Mouse (Mus musculus): Measurements from ENCODE around the gene Eng.

Gene Eng

GRCm38 (mm10) chr2:32712108-32712551 is 65.7 kb downstream of the Eng start:
- peak; percentile 78 to 88 for DNase-seq

- peak; percentile 95 to 98 for DNase-seq
Observed at GRCm38 (mm10) chr2:32712586-32712933, 66.2 kb downstream of the Eng start.

DNA sequence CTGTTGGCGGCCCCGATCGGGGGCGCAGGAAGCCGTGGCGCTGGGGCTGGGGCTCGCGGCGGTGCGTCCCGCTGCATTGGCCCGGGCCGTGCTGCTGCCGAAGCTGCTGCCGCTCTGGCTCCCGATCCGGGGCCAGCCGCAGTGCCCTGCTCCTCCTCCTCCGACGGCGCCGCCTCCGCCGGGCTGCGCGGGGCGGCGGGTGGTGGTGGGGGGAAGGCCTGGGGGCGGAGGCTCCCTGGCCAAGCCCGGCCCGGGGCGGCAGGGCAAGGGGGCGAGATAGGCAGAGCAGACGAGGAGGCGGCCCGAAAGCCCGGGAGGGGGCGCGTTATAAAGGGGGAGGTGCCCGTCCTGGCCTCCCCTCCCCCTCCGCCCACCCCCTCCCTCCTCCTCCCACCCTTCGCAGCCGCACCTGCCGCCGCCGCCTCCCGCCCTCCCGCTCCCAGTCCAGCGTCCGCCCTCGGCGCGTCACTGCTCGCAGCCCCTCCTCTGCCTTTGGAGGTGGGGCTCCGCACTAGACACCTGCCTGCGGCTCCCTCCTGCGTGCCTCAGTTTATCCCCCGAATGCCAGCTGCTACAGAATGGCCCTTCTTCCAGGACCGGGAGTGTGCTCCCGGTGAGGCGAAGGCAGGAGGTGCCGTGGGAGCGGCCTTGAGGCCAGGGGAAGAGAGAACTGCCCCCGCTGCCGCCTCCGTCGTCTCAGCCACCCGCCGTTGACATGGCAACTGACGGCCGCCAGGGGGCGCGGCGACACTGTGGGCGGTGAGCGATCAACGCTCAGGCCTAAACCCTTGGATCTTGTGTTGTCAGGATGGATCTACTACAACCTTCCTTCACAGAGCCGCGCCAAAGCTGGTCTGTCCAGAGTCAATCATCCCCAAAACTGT is 66.8 kb downstream of the Eng start, which contains the start of gene Cdk9:
TSS of gene Cdk9 (minus strand) at position 143 of the 884 bp plus-strand sequence.
- DNase-seq, result peak; percentile 94 to 96

DNA sequence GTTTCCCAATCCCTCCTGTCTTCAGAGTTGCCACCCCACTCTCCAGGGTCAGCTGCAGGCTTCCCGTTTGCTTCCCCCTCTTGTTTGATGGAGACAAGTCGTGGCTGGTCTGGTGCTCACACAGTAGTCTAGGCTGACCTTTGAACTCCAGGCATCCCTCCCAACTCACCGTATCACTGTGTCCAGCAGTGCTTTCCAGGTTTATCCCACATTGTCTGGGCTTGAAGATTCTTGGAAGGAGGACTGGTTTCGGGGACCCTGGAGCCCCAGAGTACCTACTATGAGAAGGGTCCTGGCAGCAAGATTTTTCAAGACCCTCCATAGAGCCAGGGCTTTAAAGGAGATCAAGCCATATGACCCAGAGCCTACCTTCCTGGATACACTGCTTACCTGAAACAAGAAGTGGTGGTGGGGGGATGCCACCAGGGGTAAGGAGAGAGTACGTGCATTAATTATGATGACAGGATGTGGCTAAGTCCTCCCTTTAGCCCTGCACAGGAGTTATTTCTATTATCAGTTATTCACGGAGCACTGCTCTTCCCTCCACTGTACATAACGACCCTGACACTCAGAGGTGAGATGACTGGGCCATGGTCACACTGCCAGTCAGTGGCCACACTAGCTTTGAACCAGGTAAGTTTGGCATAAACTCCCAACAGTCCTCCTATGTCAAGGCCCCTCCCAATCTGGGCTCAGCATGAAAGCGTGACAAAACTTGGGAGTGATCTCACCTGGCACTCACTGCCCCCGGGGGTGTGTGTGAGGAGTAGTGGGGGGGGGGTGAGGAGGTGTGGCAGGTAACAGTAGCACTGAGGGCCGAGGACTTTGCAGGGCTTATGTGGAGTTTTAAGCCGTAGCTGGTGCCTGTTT is 68.0 kb downstream of the Eng start:
- no peak for DNase-seq

DNA sequence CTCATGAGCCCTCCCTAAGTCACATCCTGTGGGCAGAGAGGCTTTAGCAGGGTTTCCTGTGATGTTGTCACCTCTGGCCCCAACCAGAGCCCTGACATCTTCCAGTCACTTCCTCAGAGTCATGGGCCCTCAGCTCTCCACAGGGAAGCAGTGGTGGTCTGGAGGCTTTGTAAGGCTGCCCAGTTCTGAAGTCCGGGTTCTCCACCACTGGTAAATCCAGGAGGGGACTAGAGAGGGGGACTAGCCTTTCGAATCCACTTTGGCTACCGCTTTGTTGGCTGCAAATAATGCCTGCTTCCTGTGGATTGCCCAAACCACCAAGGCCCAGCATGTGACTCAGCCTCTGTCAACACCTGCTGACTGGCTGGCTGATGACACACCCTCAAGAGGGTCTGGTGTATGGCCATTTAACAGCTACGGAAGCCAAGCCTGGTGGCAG is 68.6 kb downstream of the Eng start:
- peak in 1 of 2 experiments; percentile 53 for DNase-seq

DNA sequence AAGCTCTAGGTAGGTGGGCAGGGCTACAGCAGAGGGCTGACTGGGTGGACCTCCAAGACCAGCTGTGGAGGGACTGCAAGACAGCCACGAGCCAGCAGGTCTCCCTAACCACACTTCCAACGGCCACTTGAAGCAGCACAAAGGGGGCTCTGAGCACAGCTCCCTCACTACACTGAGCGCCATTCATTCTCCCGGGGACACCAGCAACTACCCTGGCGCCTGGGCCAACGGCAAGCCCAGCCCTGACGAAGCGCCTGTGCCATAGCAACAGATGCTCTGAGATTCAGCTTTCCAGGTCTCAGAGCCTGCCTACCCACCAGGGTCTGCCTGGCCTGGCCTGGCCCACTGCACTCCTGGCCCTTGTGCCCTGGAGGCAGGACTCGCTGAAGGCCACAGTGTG is 72.4 kb downstream of the Eng start:
- no peak for DNase-seq

DNA sequence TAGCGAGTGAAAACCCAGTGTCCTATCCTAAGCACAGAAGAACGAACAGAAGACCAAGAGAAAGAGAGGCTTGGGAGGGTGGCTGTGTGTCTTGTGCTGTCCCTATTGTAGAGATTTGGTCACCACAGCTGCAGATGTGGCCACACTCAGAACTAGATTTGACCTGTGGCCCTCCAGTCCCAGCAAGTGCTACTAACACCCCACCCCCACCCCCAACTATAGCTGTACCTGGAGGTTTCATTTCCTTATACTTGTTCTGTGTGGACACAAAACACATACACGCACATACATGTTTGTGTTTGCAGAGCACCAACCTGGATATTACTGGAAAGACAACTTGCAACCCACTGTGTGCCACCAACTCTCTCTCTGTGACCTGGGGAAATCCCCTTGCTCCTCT is 73.7 kb downstream of the Eng start:
- no peak for DNase-seq

- peak; percentile 74 to 79 for DNase-seq
Observed at GRCm38 (mm10) chr2:32720681-32721229, 74.4 kb downstream of the Eng start, which contains the start of gene Sh2d3c. Gene Sh2d3c, plus strand, starts transcription at chr2:32721055.

GRCm38 (mm10) chr2:32722046-32722445 is 75.7 kb downstream of the Eng start:
- no peak for DNase-seq

DNA sequence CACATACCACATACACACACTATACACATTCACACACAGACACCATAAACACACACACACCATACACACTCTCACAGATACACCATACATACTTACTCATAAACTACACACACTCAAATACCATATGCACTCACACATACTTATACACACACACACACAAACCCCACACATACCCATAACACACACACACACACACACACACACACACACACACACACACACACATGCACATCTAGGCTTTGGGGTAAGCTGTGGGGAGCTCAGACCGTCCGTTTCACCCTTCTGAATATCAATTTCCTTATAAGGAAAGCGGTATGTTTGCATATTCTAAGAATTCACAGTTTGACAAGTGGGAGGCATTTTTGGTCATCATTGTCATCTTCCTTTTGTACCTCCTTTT is 76.2 kb downstream of the Eng start:
- no peak for DNase-seq

- no peak for DNase-seq
Observed at GRCm38 (mm10) chr2:32724149-32724548, 77.8 kb downstream of the Eng start.

DNA sequence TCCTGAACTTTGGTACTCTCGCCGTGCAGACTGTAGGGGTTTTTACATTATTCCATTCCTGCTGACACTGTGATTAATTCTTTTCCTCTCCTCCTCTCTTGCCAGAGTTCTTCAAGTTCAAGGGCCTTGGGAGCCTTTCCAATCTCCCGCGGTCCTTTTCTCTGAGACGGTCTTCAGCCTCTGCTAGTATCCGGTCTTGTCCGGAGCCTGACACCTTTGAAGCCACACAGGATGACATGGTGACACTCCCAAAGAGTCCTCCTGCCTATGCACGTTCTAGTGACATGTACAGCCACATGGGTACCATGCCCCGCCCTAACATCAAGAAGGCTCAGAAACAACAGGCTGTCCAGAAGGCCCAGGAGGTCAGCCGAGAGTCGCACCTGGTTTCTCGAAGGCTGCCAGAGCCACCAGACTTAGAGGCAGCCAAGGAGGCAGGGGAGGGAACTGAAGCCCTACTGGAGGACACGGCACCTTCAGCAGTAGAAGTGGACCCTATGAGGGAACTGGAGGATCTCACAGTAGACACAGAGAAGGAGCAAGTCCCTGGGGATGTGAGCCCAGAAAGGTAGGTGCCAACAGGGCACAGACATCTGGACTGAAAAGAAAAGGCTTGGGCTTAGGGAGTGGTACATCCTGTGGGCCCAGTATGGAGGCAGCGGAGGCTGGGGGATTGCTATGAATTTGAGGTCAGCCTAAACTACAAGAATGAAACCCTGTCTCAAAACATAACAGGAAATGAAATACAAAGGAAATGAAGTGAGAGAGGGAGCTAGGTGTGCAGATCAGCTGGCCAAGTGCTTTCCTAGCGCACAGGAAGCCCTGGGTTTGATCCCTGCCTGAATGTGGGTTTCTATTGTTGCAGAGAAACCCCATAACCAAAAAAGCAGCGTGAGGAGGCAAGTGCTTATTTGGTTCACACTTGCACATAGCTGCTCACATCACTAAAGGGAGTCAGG is 78.7 kb downstream of the Eng start:
- DNase-seq, result peak; percentile 67 to 74

GRCm38 (mm10) chr2:32727435-32727834 is 81.0 kb downstream of the Eng start:
- DNase-seq, result peak; percentile 95 to 96

DNA sequence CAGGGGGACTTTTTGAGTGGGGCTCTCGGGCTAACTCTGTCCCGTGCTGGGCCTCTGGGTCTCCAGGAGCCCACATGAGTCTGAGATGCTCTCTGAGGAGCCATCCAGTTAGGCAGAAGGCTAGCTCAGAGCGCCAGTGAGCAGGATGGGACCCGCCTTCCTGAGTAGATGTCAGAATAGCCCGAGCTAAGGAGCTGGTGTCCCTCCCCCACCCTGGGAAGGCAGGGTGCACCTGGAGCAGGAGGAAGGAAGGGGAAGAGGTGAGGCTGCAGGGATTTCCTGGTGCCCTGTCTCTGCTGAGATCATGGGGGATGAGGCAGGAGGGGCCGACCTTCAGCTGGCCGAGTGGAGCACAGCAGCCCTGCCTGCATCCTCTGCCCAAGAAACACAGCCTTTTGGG is 82.1 kb downstream of the Eng start:
- DNase-seq, result peak; percentile 69 to 79

- DNase-seq, result no peak
Observed at GRCm38 (mm10) chr2:32729547-32729946, 83.2 kb downstream of the Eng start.

DNA sequence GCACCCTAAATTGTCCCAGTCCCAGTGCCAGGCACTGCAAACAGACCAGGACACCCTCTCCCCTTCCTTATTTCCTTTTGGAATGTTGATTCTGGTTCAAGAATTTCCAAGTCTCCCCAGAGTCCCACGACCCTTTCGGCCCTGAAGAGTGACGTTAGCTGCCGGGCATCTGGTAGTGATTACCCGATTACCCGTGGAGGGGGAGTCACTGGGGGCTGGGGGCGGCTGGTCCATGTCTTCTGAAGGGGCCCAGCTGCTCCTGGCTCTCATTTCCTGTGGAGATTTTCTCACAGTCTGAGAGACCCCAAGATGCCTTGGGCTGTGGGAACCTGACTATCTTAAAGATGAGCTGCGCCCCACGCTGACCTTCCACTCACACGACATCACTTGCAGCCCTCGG is 84.5 kb downstream of the Eng start:
- DNase-seq, result peak; percentile 70 to 82

GRCm38 (mm10) chr2:32731911-32732310 is 85.5 kb downstream of the Eng start:
- peak; percentile 45 to 60 for DNase-seq
